Mouse (Mus musculus): ENCODE measurements around the gene Mlst8. TPM values are rescaled to one million over a fixed set of nuclear protein-coding genes. Genes with fewer than 3 reads are reported as not detected.

Mlst8 gene
- polyA plus RNA-seq, 1 experiment from 2014 or later = 13.4 TPM

GRCm38 (mm10) chr17:24494627-24495335 is 15.9 kb upstream of the Mlst8 start:
- no peak overlapping the region for H3K4me2 ChIP-seq (replicated peaks; ENCODE audit: low read depth)
- 43% methylated on average over 2 of the region's 2 CpGs for WGBS
- H3K4me3 ChIP-seq (ENCODE audit: low read depth, low read length) = no peak overlapping the region
- no peaks in the 10 kb centered on the region for H3K4me1 ChIP-seq (replicated peaks; ENCODE audit: control insufficient read depth, insufficient read depth)
- DNase-seq (ENCODE audit: low spot score) (peak; percentile 62), ATAC-seq (ENCODE audit: low FRiP score, low TSS enrichment) (no peak)
- H3K27ac ChIP-seq (replicated peaks) = no peak overlapping the region
- no peaks in the 10 kb centered on the region for H3K9me3 ChIP-seq (ENCODE audit: control insufficient read depth, low read length)
- TF ChIP-seq CTCF (IDR thresholded peaks at IDR 0.05; ENCODE audit: low read depth) (peak; percentile 85), EP300 (optimal IDR thresholded peaks at IDR 0.05) (no peak)
- H3K27me3 ChIP-seq (ENCODE audit: control insufficient read depth, insufficient read depth, low read length) = no peaks in the 10 kb centered on the region
- H3K36me3 ChIP-seq (ENCODE audit: control insufficient read depth, insufficient read depth, low read length) = no peaks in the 10 kb centered on the region
- no peak overlapping the region for H3K9ac ChIP-seq (ENCODE audit: low read length)

- 78% methylated on average over 4 of the region's 4 CpGs for WGBS
- no peak for TF ChIP-seq EP300 (optimal IDR thresholded peaks at IDR 0.05)
- no peak for TF ChIP-seq CTCF (IDR thresholded peaks at IDR 0.05; ENCODE audit: low read depth)
- no peak overlapping the region for H3K4me2 ChIP-seq (replicated peaks; ENCODE audit: low read depth)
- no peak overlapping the region for H3K27ac ChIP-seq (replicated peaks)
- H3K9ac ChIP-seq (ENCODE audit: low read length) = no peak overlapping the region
- DNase-seq (ENCODE audit: low spot score) = no peak
- no peaks in the 10 kb centered on the region for H3K36me3 ChIP-seq (ENCODE audit: control insufficient read depth, insufficient read depth, low read length)
- no peak for ATAC-seq (ENCODE audit: low FRiP score, low TSS enrichment)
- H3K9me3 ChIP-seq (ENCODE audit: control insufficient read depth, low read length) = no peaks in the 10 kb centered on the region
- no peaks in the 10 kb centered on the region for H3K27me3 ChIP-seq (ENCODE audit: control insufficient read depth, insufficient read depth, low read length)
- no peak overlapping the region for H3K4me3 ChIP-seq (ENCODE audit: low read depth, low read length)
- H3K4me1 ChIP-seq (replicated peaks; ENCODE audit: control insufficient read depth, insufficient read depth) = no peaks in the 10 kb centered on the region; the same call in 1 of the 2 replicates
Measured at GRCm38 (mm10) chr17:24490399-24490798, 11.5 kb upstream of the Mlst8 start.

GRCm38 (mm10) chr17:24489265-24490030 is 10.6 kb upstream of the Mlst8 start:
- TF ChIP-seq EP300 (optimal IDR thresholded peaks at IDR 0.05) (no peak), CTCF (IDR thresholded peaks at IDR 0.05; ENCODE audit: low read depth) (no peak)
- Histone ChIP-seq H3K27me3 (ENCODE audit: control insufficient read depth, insufficient read depth, low read length) (no peaks in the 10 kb centered on the region), H3K4me2 (replicated peaks; ENCODE audit: low read depth) (peak overlapping the region; percentile 93), H3K9me3 (ENCODE audit: control insufficient read depth, low read length) (no peaks in the 10 kb centered on the region), H3K36me3 (ENCODE audit: control insufficient read depth, insufficient read depth, low read length) (no peaks in the 10 kb centered on the region), H3K9ac (ENCODE audit: low read length) (peak overlapping the region; percentile 67), H3K4me3 (ENCODE audit: low read depth, low read length) (peak overlapping the region; percentile 59), H3K27ac (replicated peaks) (no peak overlapping the region), H3K4me1 (replicated peaks; ENCODE audit: control insufficient read depth, insufficient read depth) (no peaks in the 10 kb centered on the region; the same call in 1 of the 2 replicates)
- ATAC-seq (ENCODE audit: low FRiP score, low TSS enrichment) = peak; percentile 3; the same call in 1 of the 2 replicates
- no peak for DNase-seq (ENCODE audit: low spot score)
- 29% methylated on average over 17 of the region's 19 CpGs for WGBS

- DNase-seq (ENCODE audit: low spot score) (no peak), ATAC-seq (ENCODE audit: low FRiP score, low TSS enrichment) (peak; percentile 59)
- H3K36me3 ChIP-seq (ENCODE audit: control insufficient read depth, insufficient read depth, low read length) = no peaks in the 10 kb centered on the region
- H3K27me3 ChIP-seq (ENCODE audit: control insufficient read depth, insufficient read depth, low read length) = no peaks in the 10 kb centered on the region
- TF ChIP-seq CTCF (IDR thresholded peaks at IDR 0.05; ENCODE audit: low read depth) (no peak), EP300 (optimal IDR thresholded peaks at IDR 0.05) (no peak)
- H3K4me3 ChIP-seq (ENCODE audit: low read depth, low read length) = peak overlapping the region; percentile 59
- H3K9ac ChIP-seq (ENCODE audit: low read length) = peak overlapping the region; percentile 67
- no peak overlapping the region for H3K27ac ChIP-seq (replicated peaks)
- under 1% methylated on average over 43 of the region's 81 CpGs for WGBS
- H3K4me1 ChIP-seq (replicated peaks; ENCODE audit: control insufficient read depth, insufficient read depth) = no peaks in the 10 kb centered on the region; the same call in 1 of the 2 replicates
- H3K4me2 ChIP-seq (replicated peaks; ENCODE audit: low read depth) = peak overlapping the region; percentile 93
- H3K9me3 ChIP-seq (ENCODE audit: control insufficient read depth, low read length) = no peaks in the 10 kb centered on the region
Measured at GRCm38 (mm10) chr17:24488662-24489264, 9.9 kb upstream of the Mlst8 start.

- Histone ChIP-seq H3K27me3 (ENCODE audit: control insufficient read depth, insufficient read depth, low read length) (no peaks in the 10 kb centered on the region), H3K4me2 (replicated peaks; ENCODE audit: low read depth) (peak within 1 kb of the TSS; percentile 93), H3K36me3 (ENCODE audit: control insufficient read depth, insufficient read depth, low read length) (no peaks in the 10 kb centered on the region), H3K9me3 (ENCODE audit: control insufficient read depth, low read length) (no peaks in the 10 kb centered on the region), H3K9ac (ENCODE audit: low read length) (peak within 1 kb of the TSS; percentile 67), H3K4me3 (ENCODE audit: low read depth, low read length) (peak within 1 kb of the TSS; percentile 59), H3K27ac (replicated peaks) (no peak within 1 kb of the TSS), H3K4me1 (replicated peaks; ENCODE audit: control insufficient read depth, insufficient read depth) (no peaks in the 10 kb centered on the region; the same call in 1 of the 2 replicates)
- 2% methylated on average over 43 of the region's 45 CpGs for WGBS
- DNase-seq (ENCODE audit: low spot score) (peak; percentile 45), ATAC-seq (ENCODE audit: low FRiP score, low TSS enrichment) (peak; percentile 57)
- no peak for TF ChIP-seq EP300 (optimal IDR thresholded peaks at IDR 0.05)
- no peak for TF ChIP-seq CTCF (IDR thresholded peaks at IDR 0.05; ENCODE audit: low read depth)
Measured at GRCm38 (mm10) chr17:24488186-24488661, 9.3 kb upstream of the Mlst8 start, which contains the start of gene Caskin1. Gene Caskin1 (plus strand): TSS chr17:24488601.
